Mouse (Mus musculus): ENCODE results near the gene Ech1. TPM values are rescaled to one million over a fixed set of nuclear protein-coding genes. Genes with fewer than 3 reads are reported as not detected.

Ech1 gene
- polyA plus RNA-seq, 1 experiment from 2014 or later, result 97.7 TPM

DNA sequence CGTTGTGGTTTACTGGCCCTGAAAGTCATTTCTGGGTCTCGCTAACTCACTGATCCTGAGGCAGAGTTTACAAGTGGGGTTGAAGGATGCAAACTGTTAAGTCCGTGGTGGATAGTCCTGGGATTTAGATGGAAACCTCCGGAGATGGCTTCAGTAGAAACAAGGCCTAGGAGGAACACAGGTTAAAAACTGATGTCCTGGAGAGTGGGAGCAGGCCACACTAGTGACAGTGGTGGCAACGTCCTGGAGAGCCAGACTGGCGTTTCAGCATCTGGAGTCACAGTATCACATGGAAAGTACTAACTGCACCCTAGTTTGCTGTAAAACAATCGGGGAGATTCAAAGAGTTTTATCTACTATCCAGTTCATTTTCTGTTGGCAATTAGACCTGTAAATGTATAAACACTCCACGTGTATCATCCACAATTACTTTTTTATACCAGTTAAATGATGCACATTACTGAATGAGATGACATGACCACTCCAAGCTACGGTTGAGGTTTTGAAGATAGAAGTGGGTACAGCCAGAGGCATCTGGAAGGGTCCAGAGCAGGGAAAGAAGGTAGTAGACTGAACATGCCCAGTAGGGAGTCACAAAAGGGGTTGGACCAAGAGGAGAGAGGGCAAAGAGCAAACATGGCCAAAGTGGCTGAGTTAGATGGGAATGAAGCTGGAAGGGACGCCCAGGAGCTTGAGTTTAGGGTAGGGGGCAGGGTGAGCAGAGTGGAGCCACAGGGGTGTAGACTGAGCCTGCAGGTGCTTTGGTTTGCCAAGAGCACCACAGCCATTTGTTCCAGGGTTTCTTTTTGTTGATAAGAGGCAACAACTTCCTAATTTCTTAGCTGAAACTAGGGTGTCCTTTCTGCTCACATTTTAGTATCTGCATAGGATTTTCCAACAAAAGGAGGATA, 1.8 kb upstream of the Ech1 start:
- Histone ChIP-seq H3K9ac (replicated peaks; ENCODE audit: low read depth, low read length) (no peak overlapping the region), H3K27me3 (replicated peaks; ENCODE audit: control insufficient read depth, insufficient read depth, low read length) (no peaks in the 10 kb centered on the region), H3K4me3 (replicated peaks; ENCODE audit: low read length) (no peak overlapping the region), H3K36me3 (ENCODE audit: control insufficient read depth, insufficient read depth) (peaks cover 36% of the 10 kb centered on the region), H3K4me1 (replicated peaks; ENCODE audit: control insufficient read depth, insufficient read depth, low read length) (peaks cover 14% of the 10 kb centered on the region), H3K9me3 (ENCODE audit: control insufficient read depth, low read length) (no peaks in the 10 kb centered on the region), H3K27ac (ENCODE audit: low read length) (no peak overlapping the region), H3K4me2 (ENCODE audit: low read length) (no peak overlapping the region)
- ATAC-seq, result no peak
- WGBS, result 53% methylated on average over 10 of the region's 10 CpGs

GRCm38 (mm10) chr7:28823932-28824331, 1.1 kb upstream of the Ech1 start:
- 63% methylated on average over 2 of the region's 2 CpGs for WGBS
- Histone ChIP-seq H3K4me1 (replicated peaks; ENCODE audit: control insufficient read depth, insufficient read depth, low read length) (peaks cover 14% of the 10 kb centered on the region), H3K9me3 (ENCODE audit: control insufficient read depth, low read length) (no peaks in the 10 kb centered on the region), H3K4me2 (ENCODE audit: low read length) (no peak overlapping the region), H3K27me3 (replicated peaks; ENCODE audit: control insufficient read depth, insufficient read depth, low read length) (no peaks in the 10 kb centered on the region), H3K27ac (ENCODE audit: low read length) (no peak overlapping the region), H3K36me3 (ENCODE audit: control insufficient read depth, insufficient read depth) (peaks cover 31% of the 10 kb centered on the region), H3K4me3 (replicated peaks; ENCODE audit: low read length) (no peak overlapping the region), H3K9ac (replicated peaks; ENCODE audit: low read depth, low read length) (no peak overlapping the region)
- ATAC-seq, result no peak

DNA sequence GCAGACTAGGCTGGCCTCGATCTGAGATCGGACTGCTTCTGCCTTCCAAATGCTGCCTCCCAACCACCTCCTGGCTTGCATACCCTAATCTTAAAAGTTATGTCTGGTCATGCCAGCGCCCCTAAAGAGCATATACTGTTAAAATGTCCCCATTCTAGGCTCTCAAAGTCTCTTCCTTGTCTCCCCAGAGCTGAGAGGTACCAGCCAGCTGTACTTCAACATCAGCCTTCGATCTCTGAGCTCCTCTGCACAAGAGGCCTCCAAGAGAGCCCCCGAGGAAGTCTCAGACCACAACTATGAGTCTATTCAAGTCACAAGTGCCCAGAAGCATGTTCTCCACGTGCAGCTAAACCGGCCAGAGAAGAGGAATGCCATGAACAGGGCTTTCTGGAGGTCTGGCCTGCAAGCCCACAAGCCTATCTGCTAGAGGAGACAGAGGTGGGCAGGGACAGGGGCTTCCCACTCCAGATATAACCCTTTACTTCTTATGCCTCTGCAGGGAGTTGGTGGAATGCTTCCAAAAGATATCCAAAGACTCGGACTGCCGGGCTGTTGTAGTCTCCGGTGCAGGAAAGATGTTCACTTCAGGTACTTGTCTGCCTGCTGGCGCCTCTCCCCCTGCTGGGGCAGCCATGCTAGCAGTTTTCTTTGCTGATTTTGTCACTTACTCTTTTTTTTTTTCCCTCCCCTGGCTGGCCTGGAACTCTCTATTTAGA, 827 bp downstream of the Ech1 start:
- Histone ChIP-seq H3K27me3 (replicated peaks; ENCODE audit: control insufficient read depth, insufficient read depth, low read length) (no peaks in the 10 kb centered on the region), H3K9me3 (ENCODE audit: control insufficient read depth, low read length) (no peaks in the 10 kb centered on the region), H3K4me2 (ENCODE audit: low read length) (peak overlapping the region; percentile 69), H3K27ac (ENCODE audit: low read length) (peak overlapping the region; percentile 37; the same call in 1 of the 2 replicates), H3K36me3 (ENCODE audit: control insufficient read depth, insufficient read depth) (peaks cover 23% of the 10 kb centered on the region), H3K4me3 (replicated peaks; ENCODE audit: low read length) (peak overlapping the region; percentile 47), H3K9ac (replicated peaks; ENCODE audit: low read depth, low read length) (peak overlapping the region; percentile 58), H3K4me1 (replicated peaks; ENCODE audit: control insufficient read depth, insufficient read depth, low read length) (peaks cover 14% of the 10 kb centered on the region)
- 64% methylated on average over 11 of the region's 11 CpGs for WGBS
- no peak for ATAC-seq

DNA sequence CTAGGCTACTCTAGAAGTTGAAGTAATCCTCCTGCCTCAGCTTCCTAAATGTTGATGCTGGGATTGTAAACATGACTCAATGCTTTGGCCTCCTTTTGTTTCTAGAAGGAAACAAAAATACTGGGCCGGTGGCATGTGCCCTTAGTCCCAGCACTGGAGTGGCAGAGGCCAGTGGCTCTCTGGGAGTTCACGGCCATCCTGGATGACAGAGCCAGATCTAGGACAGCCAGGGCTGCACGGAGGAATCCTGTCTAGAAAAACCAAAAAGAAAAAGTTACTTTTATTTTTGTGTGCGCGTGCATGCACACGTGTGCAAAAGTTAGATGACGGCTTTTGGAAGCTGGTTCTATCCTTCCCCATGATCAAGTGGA, 1.4 kb downstream of the Ech1 start:
- H3K4me3 ChIP-seq (replicated peaks; ENCODE audit: low read length), result no peak overlapping the region
- H3K36me3 ChIP-seq (ENCODE audit: control insufficient read depth, insufficient read depth), result peaks cover 17% of the 10 kb centered on the region
- H3K9ac ChIP-seq (replicated peaks; ENCODE audit: low read depth, low read length), result no peak overlapping the region
- no peak overlapping the region for H3K27ac ChIP-seq (ENCODE audit: low read length)
- H3K4me2 ChIP-seq (ENCODE audit: low read length), result no peak overlapping the region
- 90% methylated on average over 7 of the region's 7 CpGs for WGBS
- no peaks in the 10 kb centered on the region for H3K9me3 ChIP-seq (ENCODE audit: control insufficient read depth, low read length)
- H3K4me1 ChIP-seq (replicated peaks; ENCODE audit: control insufficient read depth, insufficient read depth, low read length), result peaks cover 14% of the 10 kb centered on the region
- no peak for ATAC-seq
- no peaks in the 10 kb centered on the region for H3K27me3 ChIP-seq (replicated peaks; ENCODE audit: control insufficient read depth, insufficient read depth, low read length)

DNA sequence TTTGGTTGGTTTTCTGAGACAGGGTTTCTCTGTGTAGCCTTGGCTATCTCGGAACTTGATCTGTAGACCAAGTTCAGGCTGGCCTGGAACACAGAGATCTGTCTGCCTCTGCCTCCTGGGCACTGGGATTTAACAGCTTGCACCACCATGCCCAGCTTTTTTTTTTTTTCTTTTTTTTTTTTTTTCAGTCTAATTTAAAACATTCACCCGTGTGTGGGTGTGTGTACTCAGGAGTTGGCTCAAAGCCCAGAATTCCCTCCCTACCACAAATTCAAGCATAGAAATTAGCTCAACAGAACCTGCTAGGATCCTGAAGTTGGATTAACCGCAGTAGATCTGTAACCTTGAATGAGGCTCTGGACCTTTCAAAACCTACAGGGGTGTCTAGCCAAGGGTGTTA, 2.3 kb downstream of the Ech1 start:
- Histone ChIP-seq H3K4me1 (replicated peaks; ENCODE audit: control insufficient read depth, insufficient read depth, low read length) (peaks cover 14% of the 10 kb centered on the region), H3K27me3 (replicated peaks; ENCODE audit: control insufficient read depth, insufficient read depth, low read length) (no peaks in the 10 kb centered on the region), H3K36me3 (ENCODE audit: control insufficient read depth, insufficient read depth) (peaks cover 10% of the 10 kb centered on the region; the same call in 1 of the 2 replicates), H3K9ac (replicated peaks; ENCODE audit: low read depth, low read length) (no peak overlapping the region), H3K4me3 (replicated peaks; ENCODE audit: low read length) (no peak overlapping the region), H3K4me2 (ENCODE audit: low read length) (no peak overlapping the region), H3K9me3 (ENCODE audit: control insufficient read depth, low read length) (no peaks in the 10 kb centered on the region), H3K27ac (ENCODE audit: low read length) (no peak overlapping the region)
- no peak; the same call in 1 of the 2 replicates for ATAC-seq
- 39% methylated on average over 3 of the region's 3 CpGs for WGBS

DNA sequence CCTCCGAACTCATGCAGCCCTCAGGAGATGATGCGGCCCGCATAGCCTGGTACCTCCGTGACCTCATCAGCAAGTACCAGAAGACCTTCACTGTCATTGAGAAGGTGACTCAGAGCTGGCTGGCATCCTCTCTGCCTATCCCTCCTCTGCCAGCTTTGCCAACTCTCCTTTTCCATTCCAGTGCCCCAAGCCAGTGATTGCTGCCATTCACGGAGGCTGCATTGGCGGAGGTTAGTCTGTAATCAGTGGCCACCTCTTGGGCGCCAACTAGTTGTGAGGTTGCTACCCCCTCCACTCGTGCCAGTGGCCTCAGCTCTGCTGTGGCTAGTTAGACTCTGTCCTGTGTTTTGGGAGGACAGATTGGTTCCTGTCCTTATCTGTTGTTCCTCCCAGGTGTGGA, 4.8 kb downstream of the Ech1 start:
- H3K4me1 ChIP-seq (replicated peaks; ENCODE audit: control insufficient read depth, insufficient read depth, low read length), result peaks cover 9% of the 10 kb centered on the region
- no peak overlapping the region for H3K4me2 ChIP-seq (ENCODE audit: low read length)
- H3K27ac ChIP-seq (ENCODE audit: low read length), result no peak overlapping the region
- 0 out of 2 replicates have a peak, but pooled peaks cover 5% of the 10 kb centered on the region for H3K36me3 ChIP-seq (ENCODE audit: control insufficient read depth, insufficient read depth)
- WGBS, result 88% methylated on average over 8 of the region's 8 CpGs
- ATAC-seq, result no peak
- H3K27me3 ChIP-seq (replicated peaks; ENCODE audit: control insufficient read depth, insufficient read depth, low read length), result no peaks in the 10 kb centered on the region
- H3K9me3 ChIP-seq (ENCODE audit: control insufficient read depth, low read length), result no peaks in the 10 kb centered on the region
- H3K9ac ChIP-seq (replicated peaks; ENCODE audit: low read depth, low read length), result no peak overlapping the region
- no peak overlapping the region for H3K4me3 ChIP-seq (replicated peaks; ENCODE audit: low read length)

GRCm38 (mm10) chr7:28830981-28831380, 6.0 kb downstream of the Ech1 start:
- 97% methylated on average over 5 of the region's 5 CpGs for WGBS
- ATAC-seq, result no peak
- no peak overlapping the region for H3K27ac ChIP-seq (ENCODE audit: low read length)

GRCm38 (mm10) chr7:28831411-28832125, 6.6 kb downstream of the Ech1 start:
- Histone ChIP-seq H3K27me3 (replicated peaks; ENCODE audit: control insufficient read depth, insufficient read depth, low read length) (no peaks in the 10 kb centered on the region), H3K36me3 (ENCODE audit: control insufficient read depth, insufficient read depth) (0 out of 2 replicates have a peak, but pooled peaks cover 5% of the 10 kb centered on the region), H3K4me1 (replicated peaks; ENCODE audit: control insufficient read depth, insufficient read depth, low read length) (no peaks in the 10 kb centered on the region), H3K4me3 (replicated peaks; ENCODE audit: low read length) (no peak overlapping the region), H3K9ac (replicated peaks; ENCODE audit: low read depth, low read length) (no peak overlapping the region), H3K4me2 (ENCODE audit: low read length) (no peak overlapping the region), H3K27ac (ENCODE audit: low read length) (no peak overlapping the region), H3K9me3 (ENCODE audit: control insufficient read depth, low read length) (no peaks in the 10 kb centered on the region)
- 95% methylated on average over 17 of the region's 17 CpGs for WGBS
- ATAC-seq, result no peak

More at GRCm38 (mm10) chr7:28830981-28831380, 6.0 kb downstream of the Ech1 start:
- Histone ChIP-seq H3K9ac (replicated peaks; ENCODE audit: low read depth, low read length) (no peak overlapping the region), H3K4me3 (replicated peaks; ENCODE audit: low read length) (no peak overlapping the region), H3K9me3 (ENCODE audit: control insufficient read depth, low read length) (no peaks in the 10 kb centered on the region), H3K36me3 (ENCODE audit: control insufficient read depth, insufficient read depth) (0 out of 2 replicates have a peak, but pooled peaks cover 5% of the 10 kb centered on the region), H3K4me1 (replicated peaks; ENCODE audit: control insufficient read depth, insufficient read depth, low read length) (peaks cover 2% of the 10 kb centered on the region), H3K27me3 (replicated peaks; ENCODE audit: control insufficient read depth, insufficient read depth, low read length) (no peaks in the 10 kb centered on the region), H3K4me2 (ENCODE audit: low read length) (no peak overlapping the region)

- Histone ChIP-seq H3K4me2 (ENCODE audit: low read length) (no peak overlapping the region), H3K4me1 (replicated peaks; ENCODE audit: control insufficient read depth, insufficient read depth, low read length) (no peaks in the 10 kb centered on the region), H3K4me3 (replicated peaks; ENCODE audit: low read length) (no peak overlapping the region), H3K27me3 (replicated peaks; ENCODE audit: control insufficient read depth, insufficient read depth, low read length) (no peaks in the 10 kb centered on the region), H3K36me3 (ENCODE audit: control insufficient read depth, insufficient read depth) (0 out of 2 replicates have a peak, but pooled peaks cover 5% of the 10 kb centered on the region), H3K9ac (replicated peaks; ENCODE audit: low read depth, low read length) (no peak overlapping the region), H3K9me3 (ENCODE audit: control insufficient read depth, low read length) (no peaks in the 10 kb centered on the region), H3K27ac (ENCODE audit: low read length) (no peak overlapping the region)
- no peak for ATAC-seq
- WGBS, result 75% methylated on average over 6 of the region's 6 CpGs
Measured at GRCm38 (mm10) chr7:28832137-28832536, 7.1 kb downstream of the Ech1 start.
